Mouse (Mus musculus) CD8-positive naive resting alpha-beta T cell, adult 2 months (primary cell): Measurements from ENCODE around the gene B3gnt2.
"Not testable (repeated sequence)": the region's sequence is repeated elsewhere in the genome, so short reads cannot be mapped to it uniquely, and the experiment has no call there.

Experiments
- DNase-seq, 2 experiments: peaks; one replicate each; pipeline ENCODE4 v3.0.0; 2022; ENCODE audit warnings: low read depth in 2 of 2, low spot score in 2 of 2

B3gnt2 gene

GRCm38 (mm10) chr11:22735128-22735527, 125.6 kb downstream of the B3gnt2 start:
- DNase-seq = not testable (repeated sequence)

- no peak for DNase-seq
Observed at GRCm38 (mm10) chr11:22733936-22734335, 126.8 kb downstream of the B3gnt2 start.

GRCm38 (mm10) chr11:22732907-22733306, 127.9 kb downstream of the B3gnt2 start:
- DNase-seq = no peak

GRCm38 (mm10) chr11:22723096-22723495, 137.7 kb downstream of the B3gnt2 start:
- DNase-seq = no peak

DNA sequence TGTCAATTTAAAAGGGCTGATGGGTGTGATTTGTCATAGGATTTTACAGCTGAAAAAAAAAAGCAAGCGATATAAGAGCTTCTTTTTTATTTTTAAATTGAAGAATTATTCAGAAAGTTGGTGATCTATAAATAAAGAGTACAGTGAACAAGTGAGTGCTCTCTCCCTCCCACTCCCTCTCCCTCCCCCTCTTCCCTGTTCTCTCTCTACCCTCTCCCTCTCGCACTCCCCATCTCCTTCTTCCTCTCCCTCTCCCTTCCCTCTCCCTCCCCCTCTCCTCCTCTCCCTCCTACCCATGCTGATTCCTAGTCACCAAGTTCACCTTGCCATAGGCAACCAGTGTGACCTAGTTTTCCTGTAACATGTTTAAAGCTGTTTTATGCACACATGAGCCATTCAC, 140.7 kb downstream of the B3gnt2 start:
- no peak for DNase-seq

DNA sequence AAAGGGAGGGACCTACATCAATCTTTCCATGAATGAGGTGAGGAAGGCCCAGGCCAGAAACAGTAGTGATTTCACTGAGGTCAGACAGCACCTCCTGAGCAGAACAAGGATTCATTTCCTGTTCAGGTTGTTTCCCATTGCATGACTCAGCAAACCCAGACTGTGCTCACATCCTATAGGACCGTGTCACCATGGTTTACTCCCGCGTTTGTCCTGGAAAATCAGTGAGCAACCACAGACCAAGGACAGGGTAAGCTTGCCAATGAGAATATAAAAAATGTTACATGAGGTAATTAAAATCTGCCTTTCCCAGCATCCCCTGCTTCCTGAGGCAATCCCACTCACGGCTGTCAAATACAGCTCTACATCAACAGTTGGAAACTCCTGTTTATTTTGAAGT, 141.2 kb downstream of the B3gnt2 start:
- DNase-seq = no peak

- DNase-seq = no peak
Observed at GRCm38 (mm10) chr11:22718036-22718435, 142.7 kb downstream of the B3gnt2 start.

- no peak for DNase-seq
Observed at GRCm38 (mm10) chr11:22711327-22711726, 149.4 kb downstream of the B3gnt2 start.

GRCm38 (mm10) chr11:22710596-22710995, 150.2 kb downstream of the B3gnt2 start:
- peak; percentile 41 to 55 for DNase-seq
